Mouse (Mus musculus) urinary bladder, postnatal 36 days (tissue): ENCODE results near the gene Slc9a2.
A peak's percentile ranks its signal among the peaks of the same experiment; 100 is the strongest.
"Not testable (repeated sequence)": the region's sequence is repeated elsewhere in the genome, so short reads cannot be mapped to it uniquely, and the experiment has no call there.

Experiments used
- DNase-seq, 2 experiments: peaks; one replicate each; pipeline ENCODE4 v3.0.0; 2022; ENCODE audit warnings: low spot score in 2 of 2, mixed read lengths in 1 of 2

The Slc9a2 gene

DNA sequence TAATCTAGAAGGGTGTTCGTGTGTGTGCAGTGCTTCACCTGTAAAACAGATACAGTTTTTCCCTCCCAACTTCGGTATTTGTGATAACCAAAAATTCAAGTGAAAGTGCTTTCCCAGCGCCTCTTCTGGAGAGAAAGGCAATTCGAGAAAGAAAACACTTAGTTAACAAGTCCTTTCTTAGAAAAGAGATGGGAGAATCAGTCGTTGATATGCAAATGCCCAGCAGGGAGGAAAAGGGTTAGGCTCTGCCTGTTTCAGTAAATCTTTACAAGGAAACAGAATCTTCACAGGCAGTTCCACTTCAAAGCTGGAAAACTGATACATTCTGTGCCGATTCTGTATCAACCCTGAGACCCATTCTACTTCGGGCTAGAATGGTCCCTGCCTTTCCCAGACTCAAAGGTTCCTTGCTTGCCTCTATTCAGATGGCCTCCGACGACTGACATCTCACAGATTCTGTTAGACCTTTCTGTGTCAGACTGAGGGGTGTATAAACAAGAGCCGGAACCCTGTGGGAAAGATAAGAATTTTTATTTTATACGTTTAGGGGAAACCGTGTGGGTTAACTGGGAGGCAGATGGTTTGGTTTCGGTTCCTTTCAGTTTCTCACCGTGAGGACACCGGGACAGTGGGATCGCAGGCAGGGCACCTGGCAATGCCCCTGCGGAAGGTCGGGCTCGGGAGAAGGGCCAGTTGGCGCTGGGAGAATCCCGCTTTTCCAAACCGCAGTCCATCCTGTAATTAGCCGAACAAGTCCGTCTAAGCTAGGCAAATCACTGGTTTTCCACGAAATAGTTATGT, at the start of gene Slc9a2:
TSS of gene Slc9a2 (plus strand) at position 508 of the 801 bp plus-strand sequence.
- DNase-seq = no peak

DNA sequence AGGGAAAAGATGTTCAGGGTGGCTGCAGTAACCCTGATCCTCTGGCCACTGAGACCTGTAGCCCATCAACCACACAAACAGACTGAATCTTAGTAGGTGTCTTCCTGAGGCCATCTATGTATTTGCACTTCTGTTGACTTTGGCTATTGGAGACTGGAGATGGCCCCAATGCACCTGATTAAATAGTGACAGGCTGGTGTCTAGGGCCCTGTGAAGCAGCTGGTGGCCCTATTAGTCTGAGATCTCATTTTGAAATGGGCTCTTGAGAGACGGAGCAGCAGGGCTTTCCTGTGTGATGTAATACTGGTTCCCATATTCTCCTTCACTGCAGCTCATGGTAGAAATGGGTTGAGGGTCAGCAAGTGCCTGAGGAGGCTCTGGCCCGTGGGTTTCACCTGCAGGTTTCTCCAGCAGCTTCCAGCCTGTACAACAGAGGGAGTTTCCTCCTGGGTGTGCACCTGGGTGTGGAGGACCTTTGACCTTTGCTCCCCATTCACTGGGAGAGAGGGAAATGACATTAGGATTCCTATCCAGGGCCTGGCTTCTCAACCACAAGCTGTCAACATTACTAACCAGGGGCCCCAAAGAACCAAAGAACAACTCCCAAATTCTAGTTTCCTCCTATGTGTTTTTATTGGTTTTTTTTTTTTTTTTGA, 47.8 kb upstream of the Slc9a2 start:
- DNase-seq = no peak

DNA sequence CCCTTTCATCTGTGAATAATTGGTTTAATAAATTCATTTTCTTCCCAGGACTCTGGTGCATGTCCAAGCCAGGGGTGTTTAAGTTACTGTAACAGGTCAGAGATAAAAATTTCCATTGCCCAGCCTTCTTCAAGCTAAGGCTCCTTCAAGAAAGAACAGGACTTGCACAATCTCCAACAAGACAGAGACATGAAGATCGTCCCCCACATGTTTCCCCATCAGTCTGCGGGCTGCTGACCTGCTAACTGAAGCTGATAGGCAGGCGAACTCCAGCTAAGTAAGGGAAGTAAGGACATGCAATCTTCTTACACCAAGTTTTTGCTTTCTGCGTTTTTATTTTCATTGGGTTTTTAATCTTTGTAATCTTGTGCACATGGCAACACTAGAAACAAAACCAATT, 45.8 kb upstream of the Slc9a2 start:
- no peak for DNase-seq

DNA sequence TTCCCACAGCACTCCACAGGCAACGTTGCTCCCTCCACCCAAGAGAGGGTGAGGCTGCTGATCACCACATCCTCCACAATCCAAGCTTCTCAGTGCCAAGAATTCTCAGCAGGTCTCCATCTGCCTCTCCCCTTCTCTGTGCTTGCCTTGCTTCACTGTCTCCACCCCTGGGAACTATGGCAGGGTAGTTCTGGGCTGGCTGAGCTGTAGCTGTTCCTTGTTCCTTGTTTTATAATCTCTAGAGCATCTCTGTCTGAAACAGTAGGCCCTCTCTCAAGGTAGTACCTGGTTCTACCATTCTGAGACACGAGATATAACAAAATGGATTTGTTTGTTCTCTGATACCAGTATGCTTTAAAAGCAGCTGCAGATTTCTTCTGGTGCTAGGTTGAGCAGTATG, 32.1 kb upstream of the Slc9a2 start:
- no peak for DNase-seq

DNA sequence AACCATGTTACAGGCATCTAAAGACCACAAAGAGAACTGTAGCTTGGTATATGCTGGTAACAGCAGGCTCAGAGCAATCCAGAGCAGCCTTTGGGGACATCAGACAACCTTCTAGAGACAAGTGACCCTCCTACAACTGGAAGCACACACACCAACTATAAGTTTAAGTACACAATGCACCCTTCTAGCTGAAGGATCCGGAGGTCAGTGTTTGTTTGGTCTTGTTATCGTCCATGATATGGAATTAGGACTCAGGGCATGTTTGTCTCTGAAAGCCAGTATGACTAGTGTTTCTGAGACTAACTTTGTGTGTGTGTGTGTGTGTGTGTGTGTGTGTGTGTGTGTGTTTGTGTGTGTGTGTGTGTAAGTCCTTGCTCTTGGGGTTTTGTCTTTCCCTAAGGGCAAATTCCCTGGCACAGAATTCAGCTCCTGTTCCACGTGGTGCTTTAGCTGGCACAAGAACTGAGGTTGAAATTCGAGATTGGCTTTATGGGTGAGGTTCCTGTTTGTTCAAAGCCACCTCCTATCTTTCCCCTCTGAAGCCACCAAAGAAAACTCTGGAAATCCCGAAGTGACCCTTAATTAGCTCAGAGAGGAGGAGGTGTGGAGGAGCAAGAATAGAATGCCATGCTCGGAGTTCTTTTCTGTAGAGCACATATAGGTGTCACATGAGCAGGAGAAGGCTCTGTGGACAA, 29.4 kb upstream of the Slc9a2 start:
- no peak for DNase-seq

DNA sequence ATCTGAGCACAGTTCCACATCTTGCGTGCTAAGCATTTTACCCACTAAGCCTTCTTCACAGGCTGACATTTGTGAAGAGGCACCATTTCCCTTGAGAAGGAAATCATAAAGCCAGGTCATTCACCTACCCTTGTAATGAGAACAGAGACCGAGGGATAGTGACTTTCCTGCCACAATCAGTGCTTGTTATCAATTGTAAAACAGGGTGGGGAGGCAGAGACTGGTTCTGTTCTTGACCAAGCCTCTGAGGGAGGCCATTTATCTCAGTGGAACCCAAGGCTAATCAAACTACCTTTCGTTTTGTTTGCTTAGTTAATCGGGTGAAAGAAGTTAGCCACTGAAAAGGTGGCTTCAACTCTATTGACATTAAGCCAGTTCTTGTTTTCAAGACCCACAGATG, 23.3 kb upstream of the Slc9a2 start:
- no peak for DNase-seq

DNA sequence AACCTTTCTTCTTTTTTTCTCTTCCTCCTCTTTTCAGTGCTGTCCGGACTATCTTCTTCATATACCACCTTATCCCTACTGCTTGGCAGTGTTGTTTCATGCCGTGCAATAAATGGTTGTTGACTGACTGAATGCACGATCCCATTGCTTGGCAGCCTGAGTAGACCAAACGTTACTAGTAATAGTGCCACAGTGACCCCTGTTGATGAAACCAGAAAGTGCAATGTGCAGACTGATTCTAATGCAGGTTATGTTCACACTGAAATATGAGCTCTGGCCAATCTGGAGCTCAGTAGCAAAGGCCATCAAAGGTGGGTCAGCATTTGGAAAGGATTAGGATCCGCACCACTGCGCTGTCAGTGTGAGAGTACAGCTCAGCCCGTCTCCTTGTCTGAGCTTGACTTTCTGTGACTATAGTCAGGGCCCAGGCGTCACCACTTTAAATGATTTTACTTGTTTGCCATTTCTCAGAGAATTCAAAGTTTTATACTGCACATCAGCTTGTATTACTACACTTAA, 22.3 kb upstream of the Slc9a2 start:
- peak; percentile 65 to 73 for DNase-seq

DNA sequence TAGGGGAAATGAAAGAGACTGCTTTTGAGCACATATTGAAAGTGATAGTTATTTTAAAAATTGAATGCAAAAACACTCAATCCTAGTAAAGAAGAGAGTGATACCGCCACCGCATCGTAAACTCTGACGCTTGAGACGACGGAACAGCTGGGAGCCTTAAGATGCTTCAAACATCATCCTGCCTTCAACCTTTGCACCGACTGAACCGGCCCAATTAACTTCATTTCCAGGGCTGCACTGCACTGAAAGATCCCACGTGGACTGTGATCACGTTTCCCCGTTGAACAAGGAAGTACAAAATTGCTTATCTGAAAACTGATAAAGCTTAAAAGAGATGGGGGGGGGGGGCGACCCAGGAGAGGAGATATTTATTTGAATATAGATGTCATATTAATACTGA, 21.4 kb upstream of the Slc9a2 start:
- DNase-seq = no peak

DNA sequence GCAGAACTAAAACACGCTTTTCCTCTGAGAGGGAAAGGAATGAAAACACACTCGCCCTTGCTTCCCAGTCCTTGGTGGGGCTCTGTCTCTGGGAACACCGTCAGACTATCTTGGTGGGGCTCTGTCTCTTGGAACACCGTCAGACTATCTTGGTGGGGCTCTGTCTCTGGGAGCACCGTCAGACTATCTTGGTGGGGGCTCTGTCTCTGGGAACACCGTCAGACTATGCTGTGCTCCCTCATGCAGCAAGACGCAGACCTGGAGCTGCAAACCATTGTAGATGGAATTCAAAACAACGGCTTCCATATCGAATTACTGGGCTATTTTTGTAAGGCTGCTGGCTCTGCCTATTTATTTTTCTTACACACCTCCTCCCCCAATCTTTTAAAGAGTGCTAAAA, 20.9 kb upstream of the Slc9a2 start:
- DNase-seq = no peak

DNA sequence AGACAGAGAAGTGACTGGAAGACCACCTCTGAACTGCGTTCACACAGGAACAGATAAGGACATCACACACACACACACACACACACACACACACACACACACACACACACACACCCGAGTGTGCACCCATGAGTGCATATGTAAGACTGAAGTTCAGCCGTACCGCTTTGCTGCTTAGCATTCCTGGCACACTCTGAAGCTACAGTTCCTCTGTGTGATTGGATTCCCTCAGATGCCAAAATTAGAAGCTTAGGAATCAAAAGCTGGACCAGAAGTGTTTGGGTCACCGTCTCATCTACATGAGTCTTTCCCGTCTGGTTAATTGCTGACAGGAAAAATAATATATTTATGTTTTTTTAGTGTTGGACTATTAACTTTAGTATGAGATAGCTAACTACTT, 19.5 kb upstream of the Slc9a2 start:
- no peak for DNase-seq

DNA sequence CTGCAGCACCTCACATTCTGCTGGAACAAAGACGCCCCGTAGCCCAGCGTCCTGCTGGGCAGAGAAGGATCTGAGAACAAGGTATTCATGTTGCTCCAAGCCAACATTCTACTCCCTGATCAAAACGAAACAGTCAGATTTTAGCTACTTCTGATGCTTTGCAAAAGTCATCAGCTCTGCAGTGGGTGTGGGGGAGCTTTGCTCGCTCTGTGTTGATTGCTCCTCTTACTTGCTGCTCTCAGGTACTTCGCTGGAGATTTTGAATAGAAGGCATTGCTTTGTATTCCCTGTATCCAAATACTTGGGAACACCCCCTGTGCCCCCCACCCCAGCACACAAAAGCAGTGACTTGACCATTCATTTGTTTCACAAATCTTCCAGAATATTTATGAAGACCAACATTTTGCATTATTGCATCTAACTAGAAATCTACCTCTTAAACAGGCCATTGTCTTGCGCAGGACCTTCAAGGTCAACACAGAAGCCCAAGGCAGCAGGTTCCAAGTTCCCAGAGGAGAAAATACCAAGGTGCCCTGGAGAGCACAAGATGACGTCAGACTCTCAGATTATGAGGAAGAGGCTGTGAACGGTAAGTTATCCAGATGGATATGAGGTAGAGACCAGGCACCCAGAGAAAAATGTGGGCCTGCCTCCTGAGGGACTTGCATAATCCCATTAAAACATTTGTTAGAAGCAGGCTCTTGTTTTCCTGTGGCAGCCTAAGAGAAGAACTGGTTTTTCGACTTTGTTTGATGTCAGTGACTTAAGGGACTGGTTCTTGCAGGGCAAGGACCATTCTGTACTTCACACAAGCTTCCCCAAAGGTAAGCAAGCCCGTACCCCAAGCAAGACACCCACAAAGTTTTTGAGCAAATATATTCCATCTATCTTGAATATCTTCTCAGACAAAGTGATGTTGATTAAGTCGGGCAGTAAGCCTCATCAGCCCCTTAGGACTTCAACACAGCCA, 14.7 kb upstream of the Slc9a2 start:
- DNase-seq = no peak

DNA sequence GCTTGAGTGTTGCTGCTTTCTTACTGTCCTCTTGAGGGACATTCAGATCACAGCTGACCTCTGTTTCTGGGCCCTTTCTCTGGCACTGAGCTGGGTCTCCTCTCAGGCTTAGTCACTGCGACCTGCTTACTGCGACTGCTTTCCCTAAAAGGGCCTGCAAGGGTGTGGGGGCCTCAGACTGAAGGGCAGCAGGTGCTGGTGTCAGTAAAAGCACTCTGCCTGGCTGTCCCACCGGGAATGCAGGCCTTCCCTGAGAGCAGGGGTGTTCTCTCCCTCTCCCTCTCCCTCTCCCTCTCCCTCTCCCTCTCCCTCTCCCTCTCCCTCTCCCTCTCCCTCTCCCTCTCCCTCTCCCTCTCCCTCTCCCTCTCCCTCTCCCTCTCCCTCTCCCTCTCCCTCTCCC, 12.9 kb upstream of the Slc9a2 start:
- not testable (repeated sequence) for DNase-seq

DNA sequence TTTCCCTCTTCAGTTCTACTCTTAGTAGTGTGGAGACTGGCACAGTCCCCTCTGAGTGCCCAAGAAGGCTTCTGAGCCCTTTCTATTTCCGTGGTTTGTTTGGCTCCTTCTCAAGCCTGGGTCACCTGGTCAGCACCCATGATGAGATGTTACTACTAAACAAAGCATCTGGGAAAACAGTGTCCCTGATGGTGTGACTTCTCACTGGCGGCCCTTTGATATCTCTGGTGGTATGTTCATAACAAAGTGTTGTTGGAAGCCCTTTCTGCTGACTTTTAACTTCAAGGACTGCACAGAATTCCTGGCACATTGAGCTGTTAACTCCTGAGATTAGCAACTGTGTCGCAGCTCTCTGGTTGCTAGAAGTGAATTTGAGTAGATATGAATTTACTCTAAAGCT, 10.3 kb upstream of the Slc9a2 start:
- no peak for DNase-seq

DNA sequence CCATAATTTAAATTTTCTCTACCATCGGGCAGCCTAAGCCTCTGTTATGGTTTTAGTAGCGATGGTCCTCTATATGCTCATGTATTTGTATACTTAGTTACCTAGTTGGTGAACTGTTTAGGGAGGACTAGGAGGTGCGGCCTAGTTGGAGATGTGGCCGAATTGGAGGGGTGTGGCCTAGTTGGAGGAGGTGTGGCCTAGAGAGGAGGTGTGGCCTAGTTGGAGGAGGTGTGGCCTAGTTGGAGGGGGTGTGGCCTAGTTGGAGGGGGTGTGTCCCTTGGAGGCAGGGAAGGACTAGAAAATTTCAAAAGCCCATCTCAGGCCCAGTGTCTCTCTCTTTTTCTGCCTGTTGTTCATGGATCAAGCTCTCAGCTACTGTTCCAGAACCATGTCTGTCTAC, 8.9 kb upstream of the Slc9a2 start:
- no peak for DNase-seq

DNA sequence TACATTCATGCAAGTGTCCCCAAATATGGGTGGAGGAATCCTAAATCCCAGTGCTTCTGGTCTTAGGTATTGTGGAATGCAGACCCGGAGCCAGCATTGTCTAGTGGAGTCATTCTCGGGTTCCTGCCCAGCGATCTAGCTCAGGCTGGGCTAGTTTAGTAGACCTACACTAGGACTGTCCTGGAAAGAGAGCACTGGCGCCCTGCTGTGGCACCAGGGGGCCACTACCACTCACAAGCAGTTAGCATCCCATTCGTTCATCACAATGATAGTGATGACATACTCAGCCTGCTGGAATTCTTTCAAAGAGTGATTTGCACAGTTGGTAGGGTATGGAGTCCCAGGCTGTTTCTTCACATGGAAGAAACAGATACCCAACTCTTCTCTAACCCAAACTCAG, 3.1 kb upstream of the Slc9a2 start:
- no peak for DNase-seq

DNA sequence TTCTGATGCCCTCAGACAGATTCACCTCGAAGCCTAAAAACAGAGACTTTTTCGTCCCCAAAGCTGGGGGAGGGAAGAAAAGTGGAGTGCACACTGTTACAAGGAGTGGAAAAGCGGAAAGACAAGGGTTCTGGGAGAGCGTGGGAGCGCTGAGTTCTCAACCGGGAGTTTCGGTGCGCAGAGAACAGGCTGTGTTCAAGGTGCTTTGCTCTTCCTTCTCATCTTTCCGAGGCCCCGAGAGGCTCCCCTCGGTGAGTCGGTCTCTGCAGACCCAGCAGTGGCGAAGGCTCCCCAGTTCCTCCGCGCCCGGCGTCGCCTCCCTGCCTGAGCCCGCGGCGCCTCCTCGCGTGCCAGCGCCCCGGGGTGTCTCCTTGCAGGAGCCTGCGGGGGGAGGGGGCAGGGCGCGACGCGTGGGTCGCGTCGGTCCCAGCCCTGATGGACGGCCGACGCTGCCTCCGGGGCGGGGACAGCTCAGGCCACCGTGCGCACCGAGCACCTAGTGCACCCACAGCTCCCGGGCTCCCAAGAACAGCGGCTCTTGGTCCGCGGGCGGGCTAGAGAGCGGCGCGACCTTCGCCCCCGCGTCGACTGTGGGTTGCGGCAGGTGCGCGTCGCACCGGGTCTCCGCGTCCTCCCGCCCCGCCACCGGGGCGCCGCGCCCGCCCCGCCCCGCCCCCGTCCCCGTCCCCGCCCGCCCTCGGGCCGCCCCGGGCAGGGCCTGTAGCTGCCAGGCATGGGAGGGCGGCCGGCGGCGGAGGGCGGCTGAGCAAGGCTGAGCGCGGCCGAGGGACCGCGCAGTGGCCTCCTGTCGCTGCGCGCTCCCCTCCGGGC, 709 bp downstream of the Slc9a2 start:
- DNase-seq = peak; percentile 41 to 44

DNA sequence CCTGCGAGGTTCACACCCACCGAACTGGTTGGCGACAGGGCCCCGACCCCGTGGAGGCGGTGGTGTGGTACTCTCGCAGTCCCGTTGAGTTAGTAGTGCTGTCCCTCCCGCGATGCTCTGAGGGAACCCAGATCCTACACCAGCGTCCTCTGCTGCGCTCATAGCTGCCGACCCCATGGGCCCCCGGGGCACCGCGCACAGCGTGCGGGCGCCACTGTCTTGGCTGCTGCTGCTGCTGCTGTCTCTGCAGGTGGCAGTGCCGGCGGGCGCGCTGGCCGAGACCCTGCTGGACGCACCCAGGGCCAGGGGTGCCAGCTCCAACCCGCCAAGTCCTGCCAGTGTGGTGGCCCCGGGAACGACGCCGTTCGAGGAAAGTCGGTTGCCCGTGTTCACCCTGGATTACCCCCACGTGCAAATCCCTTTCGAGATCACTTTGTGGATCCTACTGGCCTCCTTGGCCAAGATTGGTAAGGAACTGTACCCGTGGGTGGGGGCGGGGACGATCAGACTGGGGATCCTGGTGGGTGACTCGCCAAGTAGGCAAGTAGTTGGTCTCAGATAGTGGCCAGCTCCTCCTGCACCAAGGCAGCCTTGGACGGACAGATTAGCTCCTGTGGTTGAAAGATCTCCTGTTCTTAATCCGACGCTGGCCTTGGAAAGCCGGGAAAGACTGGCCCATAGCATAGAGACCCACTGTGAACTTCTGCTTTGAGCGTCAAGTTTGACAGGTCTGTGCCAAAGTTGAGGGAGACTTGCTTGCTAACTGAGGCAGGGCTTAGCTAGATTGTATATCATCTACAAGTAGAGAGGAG, 1.5 kb downstream of the Slc9a2 start:
- no peak for DNase-seq

DNA sequence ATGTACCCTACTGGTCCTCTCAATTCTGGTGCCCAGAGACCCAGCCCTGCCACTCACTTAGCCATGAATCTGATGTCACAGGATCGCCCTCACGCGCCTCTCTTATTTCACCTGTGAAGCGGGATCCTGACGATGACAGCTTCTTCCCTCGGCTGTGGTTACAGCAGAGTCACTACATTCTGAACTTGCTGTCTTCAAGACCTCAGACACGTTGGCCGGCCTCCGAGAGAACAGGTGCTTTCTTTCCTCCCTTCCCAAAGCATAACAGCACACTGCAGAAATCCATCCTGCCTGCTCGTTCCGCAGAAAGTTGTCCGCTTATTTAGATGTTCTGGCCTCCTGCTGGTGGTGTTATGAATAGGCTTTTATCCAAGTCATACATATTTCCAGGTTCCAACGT, 13.9 kb downstream of the Slc9a2 start:
- no peak for DNase-seq

DNA sequence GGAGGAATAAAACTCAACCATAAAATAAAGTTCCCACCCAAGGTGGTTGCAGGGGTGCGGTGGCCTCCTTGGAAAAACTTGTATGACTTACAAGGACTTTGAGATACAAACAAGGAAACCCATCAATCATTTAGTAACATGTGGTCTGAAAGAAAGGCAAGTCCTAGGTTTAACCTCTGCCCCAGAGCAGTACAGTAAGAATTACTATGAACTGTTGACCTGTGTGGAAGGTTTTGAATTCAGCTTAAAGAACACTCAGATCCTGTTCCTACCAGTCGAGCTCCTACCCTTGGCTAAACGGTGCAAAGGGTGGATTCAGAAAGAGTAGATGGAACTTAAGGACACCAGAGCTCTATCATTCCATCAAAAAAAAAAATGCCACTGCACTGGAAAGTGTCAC, 16.1 kb downstream of the Slc9a2 start:
- DNase-seq = no peak

DNA sequence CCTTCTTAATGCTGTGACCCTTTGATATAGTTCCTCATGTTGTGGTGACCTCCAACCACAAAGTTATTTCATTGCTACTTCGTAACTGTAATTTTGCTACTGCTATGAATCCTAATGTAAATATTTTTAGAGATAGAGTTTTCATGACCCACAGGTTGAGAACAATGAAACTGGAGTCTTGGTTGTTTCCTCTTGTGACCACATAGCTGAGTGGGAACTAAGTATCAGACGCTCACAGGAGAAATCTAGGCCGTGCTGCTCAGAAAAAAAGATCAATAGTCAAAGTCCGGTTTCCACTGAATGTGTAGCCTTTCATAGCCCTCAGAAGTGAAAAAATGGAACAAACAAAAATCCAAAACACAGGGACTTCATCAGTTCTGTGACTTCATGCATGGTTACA, 24.7 kb downstream of the Slc9a2 start:
- no peak for DNase-seq
